Mouse (Mus musculus): ENCODE data around the gene Phldb2.

- no peak for TF ChIP-seq CTCF (conservative IDR thresholded peaks at IDR 0.05; ENCODE audit: insufficient read depth, insufficient read length, low read depth, low read length)
- no peak for TF ChIP-seq POLR2A (IDR thresholded peaks at IDR 0.05; ENCODE audit: low read depth, low read length)
Observed at GRCm38 (mm10) chr16:45713878-45714277, 239.5 kb downstream of the Phldb2 start.
